Mouse (Mus musculus) layer of hippocampus, adult 2 months (tissue): ENCODE measurements around the gene Ppp2r5e. TPM values are rescaled to one million over a fixed set of nuclear protein-coding genes. Genes with fewer than 3 reads are reported as not detected.

Experiments
- DNase-seq, 2 experiments: peaks; one replicate each; pipeline ENCODE4 v3.0.0; 2022; ENCODE audit warnings: low spot score in 2 of 2
- H3K27ac ChIP-seq: fragments of 200-600 bp; 2 replicates; pipeline ENCODE4 v1.8.1; 2022
- H3K4me3 ChIP-seq: fragments of 200-600 bp; 2 replicates; pipeline ENCODE4 v1.8.1; 2022; ENCODE audit warnings: mild to moderate bottlenecking
- CTCF ChIP-seq: fragments of 200-600 bp; conservative IDR thresholded peaks from 2 replicates; pipeline ENCODE4 v1.8.1; 2022; ENCODE audit warnings: antibody characterized with exemption, mild to moderate bottlenecking, moderate library complexity
- total RNA-seq, 2 experiments: library from RNA; stranded (reverse); gene quantifications; 2 replicates each; pipeline ENCODE4 v1.2.3; 2021

Gene Ppp2r5e
- total RNA-seq, 2 experiments from 2014 or later: 79.1 to 80.1 TPM

GRCm38 (mm10) chr12:75424817-75425216 is 171.2 kb downstream of the Ppp2r5e start:
- peak overlapping the region; percentile 74 for H3K27ac ChIP-seq
- DNase-seq: no peak

GRCm38 (mm10) chr12:75424359-75424758 is 171.7 kb downstream of the Ppp2r5e start:
- TF ChIP-seq CTCF: peak; percentile 46
- Histone ChIP-seq H3K4me3 (peak overlapping the region; percentile 10; the same call in 1 of the 2 replicates), H3K27ac (peak overlapping the region; percentile 74)
- peak in 1 of 2 experiments; percentile 34 for DNase-seq

More at GRCm38 (mm10) chr12:75424817-75425216, 171.2 kb downstream of the Ppp2r5e start:
- no peak for TF ChIP-seq CTCF
- H3K4me3 ChIP-seq: no peak overlapping the region

GRCm38 (mm10) chr12:75416681-75417080 is 179.4 kb downstream of the Ppp2r5e start, which contains the start of gene Gphb5:
Gphb5 (minus strand) TSS chr12:75416781.
- Histone ChIP-seq H3K4me3 (no peak within 1 kb of the TSS), H3K27ac (no peak within 1 kb of the TSS)
- DNase-seq: no peak
- TF ChIP-seq CTCF: no peak

- TF ChIP-seq CTCF: no peak
- DNase-seq: no peak
- Histone ChIP-seq H3K27ac (no peak overlapping the region), H3K4me3 (no peak overlapping the region)
These were observed 181.1 kb downstream of the Ppp2r5e start for GRCm38 (mm10) chr12:75414991-75415390.

GRCm38 (mm10) chr12:75412964-75413363 is 183.1 kb downstream of the Ppp2r5e start:
- Histone ChIP-seq H3K27ac (no peak overlapping the region; the same call in 1 of the 2 replicates), H3K4me3 (no peak overlapping the region; the same call in 1 of the 2 replicates)
- no peak for DNase-seq
- TF ChIP-seq CTCF: no peak

Other genes with a start within 250 kb of the Ppp2r5e start
- gene Gphb5, start 179.5 kb downstream of the Ppp2r5e start, total RNA-seq: not detected
- 1 to 10 TPM; 3.2 to 3.6 TPM for gene Wdr89, start 73.3 kb upstream of the Ppp2r5e start, total RNA-seq
- 10 to 100 TPM; 28.9 to 32.2 TPM for gene Sgpp1, start 139.5 kb upstream of the Ppp2r5e start, total RNA-seq
- 10 to 100 TPM; 25.2 to 26.8 TPM for gene Syne2, start 221.9 kb upstream of the Ppp2r5e start, total RNA-seq